Mouse (Mus musculus) limb, embryonic 13.5 days (tissue): Measurements from ENCODE around the gene Casq1. TPM values are rescaled to one million over a fixed set of nuclear protein-coding genes. Genes with fewer than 3 reads are reported as not detected.

Experiments
- ATAC-seq: fragments of 200-750 bp; cut with Nextera tagmentation; 2 replicates; pipeline ENCODE4 v1.8.0; 2017; ENCODE audit warnings: low read depth, moderate number of reproducible peaks, moderate TSS enrichment; ENCODE audit not compliant: low FRiP score
- H3K27ac ChIP-seq: fragments of 300-500 bp; sonication (generic); 2 replicates; pipeline ENCODE4 v1.5.1; 2015; ENCODE audit warnings: inconsistent platforms, mild to moderate bottlenecking, moderate library complexity
- H3K27me3 ChIP-seq: fragments of 300-500 bp; sonication (generic); 2 replicates; pipeline ENCODE4 v1.6.1; 2015; ENCODE audit warnings: mild to moderate bottlenecking, inconsistent platforms
- H3K36me3 ChIP-seq: fragments of 300-500 bp; sonication (generic); 2 replicates; pipeline ENCODE4 v1.6.1; 2015; ENCODE audit warnings: inconsistent platforms, mild to moderate bottlenecking, moderate library complexity
- H3K4me1 ChIP-seq: fragments of 300-500 bp; sonication (generic); 2 replicates; pipeline ENCODE4 v1.6.1; 2015; ENCODE audit warnings: inconsistent platforms
- H3K4me2 ChIP-seq: fragments of 300-500 bp; sonication (generic); replicated peaks from 2 replicates; pipeline ENCODE4 v1.6.1; 2015; ENCODE audit warnings: inconsistent platforms, mild to moderate bottlenecking, moderate library complexity
- H3K4me3 ChIP-seq: fragments of 300-500 bp; sonication (generic); 2 replicates; pipeline ENCODE4 v1.5.1; 2015; ENCODE audit warnings: moderate library complexity, mild to moderate bottlenecking, inconsistent platforms
- H3K9ac ChIP-seq: fragments of 300-500 bp; sonication (generic); 2 replicates; pipeline ENCODE4 v1.6.1; 2015; ENCODE audit warnings: mild to moderate bottlenecking, inconsistent platforms
- H3K9me3 ChIP-seq: fragments of 300-500 bp; sonication (generic); 2 replicates; pipeline ENCODE4 v1.6.1; 2016; ENCODE audit warnings: inconsistent platforms
- WGBS: fragments of 180-500 bp; shearing (Covaris S2); methylation state at CpG from one replicate; pipeline ENCODE4 v1.1.7; 2015; 5-methylcytosine and 5-hydroxymethylcytosine counted together
- polyA plus RNA-seq: library from polyadenylated mRNA; unstranded; fragments of >200 nt; fragmentation: Nextera tagmentation; extraction: Ambion mirVana; gene quantifications from 2 replicates; pipeline ENCODE4 v1.2.1, GENCODE M21; 2015

The Casq1 gene
- polyA plus RNA-seq, 1 experiment from 2014 or later, result 6.5 TPM

DNA sequence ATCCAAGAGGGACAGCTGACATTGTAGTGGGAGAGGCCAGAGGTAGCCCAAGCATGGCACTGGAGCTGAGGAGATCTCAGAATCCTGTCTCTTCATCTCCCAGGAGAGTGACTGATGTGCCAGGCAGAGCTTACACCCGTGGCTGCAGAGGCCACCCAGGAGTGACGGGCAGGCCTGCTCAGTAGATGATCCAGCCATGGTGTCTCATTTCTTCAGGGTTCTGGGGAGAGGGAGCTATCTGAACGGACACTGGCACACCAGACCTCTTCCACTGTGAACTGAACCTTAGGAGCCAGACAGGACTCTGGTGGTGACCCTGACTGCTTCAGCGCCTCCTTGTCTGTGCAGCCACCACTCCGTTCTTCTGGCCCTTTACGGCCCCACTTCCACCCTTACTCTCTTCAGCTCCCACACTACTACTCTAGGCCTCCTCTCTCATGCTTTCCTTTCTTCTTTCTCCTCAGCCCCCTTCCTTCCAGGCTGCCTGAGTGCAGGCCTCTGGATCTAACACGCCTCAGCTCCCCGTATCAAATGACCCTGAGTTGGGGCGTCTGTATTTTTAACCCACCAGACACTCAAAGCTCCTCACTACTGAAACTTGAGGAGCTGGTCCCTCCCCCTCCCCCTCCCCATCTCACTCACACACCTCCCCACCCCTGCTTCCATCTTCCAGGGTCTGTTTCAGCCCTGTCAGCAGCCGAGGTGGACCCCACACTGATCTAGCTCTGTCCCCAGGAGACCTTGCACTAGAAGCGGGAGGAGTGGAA is 1.8 kb upstream of the Casq1 start:
- peak overlapping the region; percentile 54 for H3K9ac ChIP-seq
- WGBS, result 25% methylated on average over 11 of the region's 11 CpGs
- H3K9me3 ChIP-seq, result no peaks in the 10 kb centered on the region
- H3K27ac ChIP-seq, result peak overlapping the region; percentile 98
- H3K4me3 ChIP-seq, result no peak overlapping the region
- peak overlapping the region; percentile 38 for H3K4me2 ChIP-seq
- peaks cover 60% of the 10 kb centered on the region for H3K4me1 ChIP-seq
- H3K36me3 ChIP-seq, result no peaks in the 10 kb centered on the region
- ATAC-seq, result peak; percentile 74
- H3K27me3 ChIP-seq, result no peaks in the 10 kb centered on the region

DNA sequence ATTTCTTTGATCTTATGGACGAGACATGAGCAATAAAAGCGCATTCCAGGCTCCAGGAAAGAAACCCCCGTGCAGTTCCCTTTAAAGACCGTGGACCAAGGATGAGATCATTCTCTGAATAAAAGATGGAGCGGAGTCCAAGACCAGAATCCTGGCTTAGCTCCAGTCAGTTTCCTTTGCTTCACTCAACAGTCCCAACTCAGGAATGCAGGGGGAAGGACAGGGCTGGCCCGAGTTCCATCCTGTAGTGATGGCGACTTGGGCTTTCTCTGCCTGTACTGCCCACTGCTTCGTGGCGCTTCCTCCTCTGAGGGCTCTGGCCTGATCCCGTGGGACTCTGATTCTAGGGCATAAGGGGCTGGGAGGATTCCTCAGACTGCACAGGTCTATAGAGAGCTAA is 746 bp upstream of the Casq1 start:
- H3K9ac ChIP-seq, result no peak overlapping the region; the same call in 1 of the 2 replicates
- no peaks in the 10 kb centered on the region for H3K36me3 ChIP-seq
- H3K4me3 ChIP-seq, result no peak overlapping the region
- H3K27me3 ChIP-seq, result no peaks in the 10 kb centered on the region
- H3K27ac ChIP-seq, result peak overlapping the region; percentile 98
- ATAC-seq, result peak; percentile 30; the same call in 1 of the 2 replicates
- 26% methylated on average over 10 of the region's 10 CpGs for WGBS
- H3K4me1 ChIP-seq, result peaks cover 60% of the 10 kb centered on the region
- H3K4me2 ChIP-seq, result peak overlapping the region; percentile 28; the same call in 1 of the 2 replicates
- no peaks in the 10 kb centered on the region for H3K9me3 ChIP-seq

DNA sequence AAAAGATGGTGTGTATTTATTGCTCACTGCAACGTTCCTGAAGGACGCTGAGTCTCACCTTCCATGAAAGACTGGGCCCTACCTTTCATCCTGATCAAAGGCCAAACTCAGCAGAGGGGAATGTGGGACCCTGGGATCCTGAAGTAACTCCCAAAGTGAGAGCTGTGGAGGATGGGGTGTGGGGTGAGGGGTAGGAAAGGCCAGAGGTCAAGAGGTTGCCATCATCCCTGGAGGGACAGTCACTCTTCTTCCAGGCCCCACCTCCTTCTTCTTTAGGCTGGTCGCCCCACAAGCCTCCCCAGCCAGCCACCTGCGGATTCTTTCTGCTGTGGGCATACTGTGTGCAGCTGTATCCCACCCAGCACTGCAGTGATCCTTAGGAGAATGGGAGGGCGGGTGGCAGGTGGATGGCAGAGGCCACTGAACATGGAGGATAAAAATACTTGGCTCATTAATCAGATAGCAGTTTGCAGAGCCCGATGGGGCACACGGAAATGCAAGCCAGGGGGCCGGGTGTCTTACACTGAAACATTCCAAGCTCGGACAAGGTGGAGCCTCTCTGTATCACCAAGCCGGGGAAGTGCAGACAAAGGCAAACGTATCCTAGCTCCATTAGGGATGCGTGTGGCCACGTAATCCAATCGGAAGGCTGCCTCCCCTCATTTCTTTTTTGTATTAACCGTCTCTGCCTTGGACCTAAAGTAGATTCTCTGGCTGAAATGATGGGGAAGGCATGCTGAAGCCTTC is 1.3 kb downstream of the Casq1 start:
- Histone ChIP-seq H3K36me3 (no peaks in the 10 kb centered on the region), H3K9ac (no peak overlapping the region), H3K4me3 (no peak overlapping the region), H3K27me3 (no peaks in the 10 kb centered on the region), H3K4me2 (no peak overlapping the region), H3K9me3 (no peaks in the 10 kb centered on the region), H3K27ac (peak overlapping the region; percentile 44; the same call in 1 of the 2 replicates), H3K4me1 (peaks cover 60% of the 10 kb centered on the region)
- 65% methylated on average over 15 of the region's 15 CpGs for WGBS
- ATAC-seq, result no peak

DNA sequence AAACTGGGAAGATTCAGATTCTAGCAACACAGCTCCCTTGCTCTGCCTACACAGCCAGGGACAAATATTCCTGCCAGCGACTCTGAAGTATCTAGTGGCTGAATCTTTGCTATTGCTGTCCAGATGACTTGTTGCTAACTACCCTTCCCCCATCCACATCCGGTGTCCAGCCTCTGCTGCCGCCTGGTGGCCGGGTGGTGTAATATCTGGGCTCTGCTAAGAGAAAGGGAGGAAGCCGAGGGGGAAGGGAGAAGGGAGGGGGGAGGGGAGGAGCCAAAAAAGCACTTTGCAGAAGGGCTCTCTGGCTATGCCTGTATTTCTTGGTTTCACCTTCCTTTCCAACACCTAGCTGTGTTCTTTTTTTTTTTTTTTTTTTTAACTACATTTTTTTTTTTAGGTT is 2.5 kb downstream of the Casq1 start:
- Histone ChIP-seq H3K27me3 (no peaks in the 10 kb centered on the region), H3K4me2 (peak overlapping the region; percentile 53), H3K36me3 (no peaks in the 10 kb centered on the region), H3K27ac (peak overlapping the region; percentile 84), H3K9ac (no peak overlapping the region), H3K4me3 (peak overlapping the region; percentile 13), H3K4me1 (peaks cover 57% of the 10 kb centered on the region), H3K9me3 (no peaks in the 10 kb centered on the region)
- ATAC-seq, result peak; percentile 3; the same call in 1 of the 2 replicates
- 0% methylated on average over 5 of the region's 5 CpGs for WGBS

DNA sequence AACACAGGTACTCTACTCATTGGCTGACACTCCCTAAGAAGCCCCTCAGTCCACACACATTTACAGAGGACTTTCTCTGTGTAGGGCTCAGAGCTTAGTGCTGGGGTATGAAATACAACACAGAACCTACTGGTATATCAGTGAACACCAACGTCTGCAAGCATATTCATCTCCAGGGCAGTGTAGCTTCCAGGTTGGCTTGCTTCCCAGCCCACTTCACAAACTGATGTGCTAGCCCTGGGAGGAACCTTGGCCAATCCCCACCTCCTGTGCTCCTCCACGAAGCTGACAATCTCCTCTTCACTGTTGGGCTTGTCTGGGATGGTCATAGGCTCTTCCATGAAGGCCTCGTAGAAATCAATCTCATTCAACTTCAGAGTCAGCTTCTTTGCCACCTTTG is 4.9 kb downstream of the Casq1 start:
- H3K4me3 ChIP-seq, result no peak overlapping the region
- H3K36me3 ChIP-seq, result 0 out of 2 replicates have a peak, but pooled peaks cover 3% of the 10 kb centered on the region
- H3K27ac ChIP-seq, result no peak overlapping the region
- no peaks in the 10 kb centered on the region for H3K9me3 ChIP-seq
- no peaks in the 10 kb centered on the region for H3K27me3 ChIP-seq
- peaks cover 33% of the 10 kb centered on the region for H3K4me1 ChIP-seq
- H3K4me2 ChIP-seq, result no peak overlapping the region
- ATAC-seq, result no peak
- WGBS, result 76% methylated on average over 3 of the region's 3 CpGs
- H3K9ac ChIP-seq, result no peak overlapping the region

DNA sequence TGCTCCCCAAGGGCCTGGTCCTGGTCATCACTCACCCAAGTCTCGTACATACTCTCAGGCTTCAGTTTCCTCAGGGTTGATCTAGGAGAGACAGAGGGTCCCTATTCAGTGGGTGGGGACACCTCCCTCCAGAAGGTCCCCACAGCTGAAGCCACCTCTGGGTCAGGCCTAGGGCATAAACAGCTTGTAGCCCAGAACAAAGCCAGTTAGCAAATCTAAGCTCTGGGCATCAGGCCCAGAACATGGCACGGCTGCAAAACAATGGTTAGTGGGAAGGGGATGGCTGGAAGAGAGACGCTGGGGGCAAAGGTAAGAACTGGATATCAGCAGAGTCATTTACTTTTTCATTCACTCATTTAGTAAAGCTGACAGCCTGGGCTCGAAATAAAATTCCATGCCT is 5.9 kb downstream of the Casq1 start:
- Histone ChIP-seq H3K4me3 (no peak overlapping the region), H3K9me3 (no peaks in the 10 kb centered on the region), H3K9ac (no peak overlapping the region), H3K27me3 (no peaks in the 10 kb centered on the region), H3K4me1 (peaks cover 23% of the 10 kb centered on the region), H3K27ac (no peak overlapping the region), H3K4me2 (no peak overlapping the region), H3K36me3 (peaks cover 11% of the 10 kb centered on the region; the same call in 1 of the 2 replicates)
- WGBS, result 77% methylated on average over 4 of the region's 4 CpGs
- no peak for ATAC-seq

DNA sequence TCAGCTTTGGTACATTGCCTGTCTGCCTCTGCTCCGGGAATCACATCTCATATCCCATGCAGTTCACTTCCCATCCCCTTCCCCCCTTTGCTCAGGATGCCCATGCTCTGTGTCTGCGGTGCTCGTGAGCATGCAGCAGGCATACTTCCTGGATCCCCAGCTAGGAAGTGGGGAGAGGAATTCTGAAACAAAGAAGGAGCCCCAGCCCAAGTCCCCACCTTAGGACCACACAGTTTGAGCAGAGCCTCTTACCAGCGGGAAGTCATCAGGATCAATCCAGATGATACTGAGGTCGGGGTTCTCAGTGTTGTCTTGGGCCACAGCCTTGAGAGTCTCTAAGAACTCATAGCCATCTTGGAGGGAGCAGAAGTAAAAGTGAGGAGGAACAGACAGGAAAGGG is 6.9 kb downstream of the Casq1 start:
- WGBS, result 59% methylated on average over 5 of the region's 5 CpGs
- H3K9ac ChIP-seq, result no peak overlapping the region
- ATAC-seq, result no peak
- H3K9me3 ChIP-seq, result no peaks in the 10 kb centered on the region
- H3K36me3 ChIP-seq, result peaks cover 11% of the 10 kb centered on the region; the same call in 1 of the 2 replicates
- H3K4me1 ChIP-seq, result peaks cover 14% of the 10 kb centered on the region
- no peak overlapping the region for H3K4me2 ChIP-seq
- H3K27ac ChIP-seq, result no peak overlapping the region; the same call in 1 of the 2 replicates
- no peak overlapping the region for H3K4me3 ChIP-seq
- H3K27me3 ChIP-seq, result no peaks in the 10 kb centered on the region

DNA sequence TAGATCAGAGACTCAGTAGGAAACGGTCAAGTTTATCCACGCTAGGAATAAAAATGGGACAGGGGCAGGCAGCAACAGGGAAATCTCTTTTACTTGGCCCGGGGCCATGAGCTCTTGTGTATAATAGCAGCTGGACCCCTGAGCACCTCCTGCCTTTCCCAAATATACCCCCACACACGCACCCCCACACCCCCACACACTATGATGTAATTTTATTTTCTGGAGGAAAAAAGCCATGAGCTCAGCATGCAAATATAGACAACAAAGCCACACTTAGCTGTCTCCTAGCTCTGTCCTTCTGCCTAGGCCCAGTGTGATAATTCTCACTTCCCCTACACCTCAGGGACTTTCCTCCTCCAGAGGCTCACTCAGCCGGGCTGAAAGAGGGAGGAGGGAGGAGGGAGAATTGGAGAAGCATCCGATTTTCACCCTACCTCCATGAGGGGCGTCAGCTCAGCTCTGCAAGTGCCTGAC is 12.5 kb downstream of the Casq1 start:
- Histone ChIP-seq H3K9me3 (no peaks in the 10 kb centered on the region), H3K4me2 (peak overlapping the region; percentile 82), H3K4me3 (peak overlapping the region; percentile 68), H3K9ac (peak overlapping the region; percentile 86; the same call in 1 of the 2 replicates), H3K4me1 (peaks cover 52% of the 10 kb centered on the region), H3K27ac (peak overlapping the region; percentile 70; the same call in 1 of the 2 replicates), H3K27me3 (no peaks in the 10 kb centered on the region), H3K36me3 (peaks cover 16% of the 10 kb centered on the region)
- 17% methylated on average over 7 of the region's 7 CpGs for WGBS
- peak; percentile 3; the same call in 1 of the 2 replicates for ATAC-seq

DNA sequence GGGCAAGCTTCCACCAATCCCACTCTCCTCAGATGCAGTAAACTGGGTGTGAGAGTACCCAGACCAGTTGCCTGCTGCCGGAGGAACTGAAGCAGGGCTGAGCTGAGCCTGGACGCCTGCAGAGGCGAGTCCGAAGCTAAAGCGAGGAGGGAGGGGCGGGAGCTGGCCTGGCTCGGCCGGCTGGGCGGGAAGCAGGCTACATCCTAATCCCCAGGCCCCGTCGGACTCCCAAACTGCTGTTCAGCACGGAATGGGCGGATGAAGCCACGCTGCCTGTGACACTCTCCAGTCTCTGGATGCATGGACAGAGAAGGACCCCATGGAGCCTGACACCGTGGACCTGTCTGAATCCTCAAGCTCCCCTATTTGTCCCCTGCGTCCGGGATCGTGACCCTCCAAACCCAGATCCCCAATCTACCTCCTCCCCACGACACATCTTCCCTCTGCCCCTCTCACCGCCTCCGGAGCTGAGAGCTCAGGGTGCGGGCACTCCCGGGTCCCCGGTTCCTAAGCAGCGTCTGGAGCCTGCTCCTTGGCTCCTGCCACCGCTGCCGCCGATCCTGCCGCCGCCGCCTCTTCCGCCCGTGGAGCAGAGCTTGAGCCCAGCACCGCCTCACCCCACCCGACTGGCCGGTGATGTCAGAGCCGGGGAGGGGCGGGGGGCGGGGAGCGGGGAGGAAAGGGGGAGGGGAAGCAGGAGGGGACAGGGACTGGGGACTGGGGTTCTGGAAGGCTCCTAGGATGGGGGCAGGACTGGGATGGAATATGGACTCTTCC is 13.3 kb downstream of the Casq1 start, which contains the start of gene Pea15a:
Gene Pea15a, minus strand, starts transcription at position 664 of the 777 bp plus-strand sequence.
- H3K27ac ChIP-seq, result peak within 1 kb of the TSS; percentile 81
- under 1% methylated on average over 38 of the region's 40 CpGs for WGBS
- H3K4me2 ChIP-seq, result peak within 1 kb of the TSS; percentile 82
- H3K36me3 ChIP-seq, result peaks cover 18% of the 10 kb centered on the region
- H3K9me3 ChIP-seq, result no peaks in the 10 kb centered on the region
- H3K9ac ChIP-seq, result peak within 1 kb of the TSS; percentile 86
- H3K4me3 ChIP-seq, result peak within 1 kb of the TSS; percentile 68
- peak; percentile 75 for ATAC-seq
- peaks cover 60% of the 10 kb centered on the region for H3K4me1 ChIP-seq
- H3K27me3 ChIP-seq, result no peaks in the 10 kb centered on the region

DNA sequence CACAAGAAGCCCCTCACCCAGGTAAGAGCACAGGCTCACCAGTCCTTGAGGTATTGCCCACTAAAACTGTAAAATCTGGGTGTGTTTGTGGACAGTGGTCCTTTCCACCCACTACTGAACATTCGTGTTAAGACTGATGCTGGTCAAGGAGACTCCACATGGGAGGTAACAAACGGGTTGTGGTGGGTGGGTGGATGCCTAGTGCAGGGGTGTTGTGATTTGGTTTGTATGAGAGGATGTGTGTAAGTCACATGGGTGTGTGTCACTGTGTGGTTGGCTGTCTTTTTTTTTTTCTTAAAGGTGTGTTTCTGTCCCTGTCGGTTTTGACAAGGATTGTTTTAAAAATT is 14.0 kb downstream of the Casq1 start:
- H3K9me3 ChIP-seq, result no peaks in the 10 kb centered on the region
- 5% methylated on average over 3 of the region's 3 CpGs for WGBS
- H3K27me3 ChIP-seq, result no peaks in the 10 kb centered on the region
- H3K27ac ChIP-seq, result peak overlapping the region; percentile 81; the same call in 1 of the 2 replicates
- H3K36me3 ChIP-seq, result peaks cover 24% of the 10 kb centered on the region
- no peak for ATAC-seq
- H3K4me1 ChIP-seq, result peaks cover 66% of the 10 kb centered on the region
- peak overlapping the region; percentile 86 for H3K9ac ChIP-seq
- peak overlapping the region; percentile 82 for H3K4me2 ChIP-seq
- peak overlapping the region; percentile 68 for H3K4me3 ChIP-seq

DNA sequence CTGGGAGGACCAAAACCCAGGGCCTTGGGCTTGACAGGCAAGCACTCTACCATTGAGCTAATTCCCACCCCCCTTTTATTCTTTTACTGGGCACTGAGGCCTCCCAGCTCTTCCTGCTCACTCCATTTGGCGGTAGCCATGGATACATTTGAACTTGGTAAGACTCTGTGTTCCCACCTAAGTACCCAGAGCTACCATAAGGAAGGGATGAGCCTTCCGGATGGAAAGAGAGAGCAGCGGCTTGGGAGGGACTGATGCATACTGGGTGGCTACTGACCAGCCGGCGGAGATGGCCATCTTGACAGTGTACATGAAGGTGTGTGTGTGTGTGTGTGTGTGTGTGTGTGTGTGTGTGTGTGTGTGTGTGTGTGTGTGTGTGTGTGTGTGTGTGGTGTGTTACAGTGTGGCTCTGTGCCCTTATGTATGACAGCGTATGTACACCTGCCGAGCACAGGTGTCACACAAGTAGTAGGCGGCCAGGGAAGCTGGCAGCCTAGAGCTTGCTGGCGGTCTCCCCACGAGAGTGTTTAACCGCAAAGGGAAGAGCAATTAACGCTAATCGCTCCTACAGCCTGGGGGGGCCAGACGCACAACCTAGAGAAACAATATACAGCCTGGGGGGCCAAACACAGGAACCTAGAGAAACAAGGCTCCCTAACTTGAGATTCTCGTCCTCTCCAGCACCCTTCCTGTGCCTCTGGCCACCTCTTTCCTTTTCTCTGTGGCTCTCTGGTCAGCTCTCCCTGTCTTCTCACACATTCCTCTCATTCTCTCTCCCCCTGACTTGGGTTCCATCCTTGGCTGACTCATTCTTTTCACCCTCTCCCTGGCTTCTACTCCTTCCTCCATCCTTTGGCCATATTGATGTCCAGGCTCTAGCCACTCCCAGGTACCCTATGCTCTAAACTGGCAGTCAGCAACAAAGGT is 14.6 kb downstream of the Casq1 start:
- peak overlapping the region; percentile 81; the same call in 1 of the 2 replicates for H3K27ac ChIP-seq
- no peaks in the 10 kb centered on the region for H3K9me3 ChIP-seq
- H3K9ac ChIP-seq, result peak overlapping the region; percentile 86
- H3K4me3 ChIP-seq, result peak overlapping the region; percentile 68
- H3K4me1 ChIP-seq, result peaks cover 71% of the 10 kb centered on the region
- no peak for ATAC-seq
- 41% methylated on average over 15 of the region's 15 CpGs for WGBS
- H3K27me3 ChIP-seq, result no peaks in the 10 kb centered on the region
- H3K36me3 ChIP-seq, result peaks cover 29% of the 10 kb centered on the region
- H3K4me2 ChIP-seq, result peak overlapping the region; percentile 82
